In genomic region chr10:68445876-68446796, GRCm38 (mm10) we compare ENCODE assay signal across 8 mouse cellular contexts.
DNase-seq lines count a peak whose midpoint lies in the region; ATAC-seq lines count a peak whose summit lies in the region.

No protein-coding gene starts in this region.

- 78% methylated on average over 15 of the region's 15 CpGs for WGBS in forebrain, embryonic 14.5 days
- WGBS in forebrain, embryonic 11.5 days: 81% methylated on average over 15 of the region's 15 CpGs

- no peak overlapping the region for H3K9ac ChIP-seq in forebrain, embryonic 14.5 days (ENCODE audit: low read length)
- H3K9ac ChIP-seq in forebrain, embryonic 11.5 days (ENCODE audit: low read length): no peak overlapping the region

- H3K36me3 ChIP-seq in forebrain, embryonic 14.5 days (ENCODE audit: control insufficient read depth, insufficient read depth, low read length): no peaks in the 10 kb centered on the region
- no peaks in the 10 kb centered on the region for H3K36me3 ChIP-seq in forebrain, embryonic 11.5 days (ENCODE audit: control insufficient read depth, insufficient read depth, low read length)

- H3K4me2 ChIP-seq in forebrain, embryonic 14.5 days (ENCODE audit: low read length): no peak overlapping the region
- no peak overlapping the region for H3K4me2 ChIP-seq in forebrain, embryonic 11.5 days (ENCODE audit: low read depth, low read length, severe bottlenecking)

- no peak for DNase-seq in forebrain, embryonic 14.5 days (ENCODE audit: low spot score)
- DNase-seq in forebrain, embryonic 11.5 days (ENCODE audit: low spot score): no peak
- DNase-seq in kidney, postnatal 36 days: peak; percentile 33 to 54
- no peak for DNase-seq in right cerebral cortex, postnatal 25 days
- DNase-seq in ovary, postnatal 14 days (ENCODE audit: low spot score): no peak
- DNase-seq in left cerebral cortex, postnatal 25 days (ENCODE audit: low spot score in 2 of 2): no peak

- H3K4me3 ChIP-seq in forebrain, embryonic 14.5 days (ENCODE audit: low read depth, low read length): no peak overlapping the region
- H3K4me3 ChIP-seq in forebrain, embryonic 11.5 days (ENCODE audit: low read depth, low read length): no peak overlapping the region

- no peaks in the 10 kb centered on the region for H3K27me3 ChIP-seq in forebrain, embryonic 14.5 days (replicated peaks; ENCODE audit: control insufficient read depth, insufficient read depth, low read length)
- H3K27me3 ChIP-seq in forebrain, embryonic 11.5 days (ENCODE audit: control insufficient read depth, insufficient read depth, low read length): no peaks in the 10 kb centered on the region

- no peak for ATAC-seq in forebrain, embryonic 14.5 days
- ATAC-seq in forebrain, embryonic 11.5 days (replicated peaks; ENCODE audit: low FRiP score): no peak
- ATAC-seq in granulocyte monocyte progenitor cell, adult 5-6 weeks (replicated peaks; ENCODE audit: poor library complexity, severe bottlenecking): peak; percentile 69
- ATAC-seq in megakaryocyte-erythroid progenitor cell, adult 5-6 weeks (replicated peaks; ENCODE audit: low FRiP score, low TSS enrichment, poor library complexity, severe bottlenecking): peak; percentile 65

- no peaks in the 10 kb centered on the region for H3K9me3 ChIP-seq in forebrain, embryonic 14.5 days (replicated peaks; ENCODE audit: control insufficient read depth, low read length)
- H3K9me3 ChIP-seq in forebrain, embryonic 11.5 days (ENCODE audit: control insufficient read depth, low read length): no peaks in the 10 kb centered on the region

- intact Hi-C loops in left cerebral cortex, postnatal 25 days (cut with DNase I): no loop called here

- 0 out of 2 replicates have a peak overlapping the region, but pooled peaks have one; percentile 2 for H3K27ac ChIP-seq in forebrain, embryonic 14.5 days (ENCODE audit: low read depth, low read length)
- H3K27ac ChIP-seq in forebrain, embryonic 11.5 days (ENCODE audit: low read depth, low read length): no peak overlapping the region

- H3K4me1 ChIP-seq in forebrain, embryonic 14.5 days (ENCODE audit: control insufficient read depth, insufficient read depth, low read length): peaks cover 4% of the 10 kb centered on the region; the same call in 1 of the 2 replicates
- peaks cover 2% of the 10 kb centered on the region; the same call in 1 of the 2 replicates for H3K4me1 ChIP-seq in forebrain, embryonic 11.5 days (replicated peaks; ENCODE audit: control insufficient read depth, insufficient read depth, low read length)

Comparison
In these comparisons a context has a peak if more than half of its experiments do, and no peak if none do; other contexts are left out.
1. ATAC-seq: peak in granulocyte monocyte progenitor cell, adult 5-6 weeks (single experiment) and megakaryocyte-erythroid progenitor cell, adult 5-6 weeks (single experiment); none in forebrain, embryonic 14.5 days (single experiment) and forebrain, embryonic 11.5 days (single experiment).
2. DNase-seq: peak in kidney, postnatal 36 days (2 of 2); none in forebrain, embryonic 14.5 days (single experiment), forebrain, embryonic 11.5 days (single experiment), right cerebral cortex, postnatal 25 days (single experiment), ovary, postnatal 14 days (single experiment) and left cerebral cortex, postnatal 25 days (0 of 2).